Mouse (Mus musculus) ES-E14 (cell line): ENCODE results near the gene Vash1.

Source experiments
- MAFK ChIP-seq: IDR thresholded peaks from 2 replicates; pipeline ENCODE4 v1.6.1; 2014; ENCODE audit warnings: mild to moderate bottlenecking, low read depth, low read length, inconsistent platforms; ENCODE audit not compliant: insufficient read depth
- ZNF384 ChIP-seq: IDR thresholded peaks from 2 replicates; pipeline ENCODE4 v1.6.1; 2012; ENCODE audit warnings: low read depth, low read length, inconsistent platforms

DNA sequence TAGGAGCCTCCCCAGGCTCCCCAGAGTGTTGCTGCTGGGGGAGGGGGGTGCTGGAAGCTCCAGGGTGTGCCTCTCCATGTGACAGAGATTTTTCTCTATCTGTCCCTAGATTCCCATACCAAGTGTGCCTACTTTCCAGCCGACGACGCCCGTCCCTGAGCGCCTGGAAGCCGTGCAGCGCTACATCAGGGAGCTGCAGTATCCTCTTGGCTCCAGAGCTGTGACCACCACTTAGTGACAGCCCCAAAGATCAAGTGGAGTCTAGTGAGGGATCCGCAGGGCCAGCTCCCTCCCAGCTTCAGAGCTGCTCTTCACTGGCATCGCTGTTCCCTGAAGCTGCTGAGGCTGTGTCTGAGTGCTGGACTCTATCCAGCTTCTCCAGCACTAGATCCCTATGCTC, 6.8 kb downstream of the Vash1 start:
- no peak for TF ChIP-seq ZNF384
- no peak for TF ChIP-seq MAFK
